Mouse (Mus musculus): ENCODE measurements at regions not wholly inside any gene's neighbourhood (a gene's known extent, or its start where the extent isn't known, plus 50 kb on each side); places are given as distances from the start of the nearest gene placed in this dataset.

DNA sequence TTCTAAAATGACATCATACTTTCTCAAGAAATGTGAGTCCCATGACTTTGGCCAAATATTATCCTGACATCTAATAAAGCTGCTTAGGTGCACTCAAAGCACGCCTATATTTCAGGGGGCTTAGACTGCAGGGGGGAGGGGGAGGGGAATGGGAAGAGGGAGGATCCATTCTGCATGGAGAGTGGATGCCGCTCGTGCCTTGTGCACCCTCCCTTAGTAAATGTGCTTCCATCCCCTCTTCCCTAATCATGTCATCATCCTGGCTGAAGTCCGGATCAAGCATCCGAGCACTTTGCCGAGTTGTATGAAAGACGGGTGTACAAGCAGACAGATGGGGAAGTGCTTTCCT, 207.9 kb upstream of the Tox3 start:
- ATAC-seq = no peak; the same call in 1 of the 2 replicates
- no peaks in the 10 kb centered on the region for H3K36me3 ChIP-seq (ENCODE audit: control insufficient read depth, insufficient read depth)

DNA sequence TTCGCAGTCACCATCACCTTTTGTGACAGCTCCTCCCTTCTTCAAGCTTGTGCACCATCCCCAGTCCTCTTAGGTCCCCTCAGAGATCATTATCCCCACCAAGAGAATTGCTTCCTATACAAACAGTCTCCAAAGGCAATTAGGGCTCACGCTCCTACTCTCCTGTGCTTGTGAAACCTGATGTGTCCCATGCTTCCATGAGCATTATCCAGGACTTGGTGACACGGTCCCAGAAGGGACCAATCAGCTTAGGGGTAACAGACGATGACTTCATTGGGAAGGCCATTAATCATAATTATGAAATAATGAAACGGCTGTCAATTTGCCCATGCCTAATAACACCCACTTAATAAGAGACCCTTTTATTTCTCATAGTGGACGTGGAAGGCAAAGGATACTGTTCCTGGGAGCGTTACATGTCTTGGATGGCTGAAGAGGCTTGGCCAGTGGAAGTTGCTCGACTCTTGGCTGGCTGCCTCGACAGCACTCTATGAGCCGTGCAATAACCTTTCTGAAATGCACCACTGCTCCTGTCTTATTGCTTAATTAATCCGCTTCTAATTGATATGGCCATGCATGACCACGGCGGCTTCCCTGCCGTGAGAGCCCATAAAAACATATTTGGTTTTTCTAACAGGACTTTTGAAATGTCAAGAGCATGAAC, 207.4 kb upstream of the Tox3 start:
- TF ChIP-seq CTCF (IDR thresholded peaks at IDR 0.05; ENCODE audit: low read depth) = no peak
- Histone ChIP-seq H3K9me3 (ENCODE audit: control insufficient read depth) (no peaks in the 10 kb centered on the region), H3K9ac (ENCODE audit: low read depth, low read length) (no peak overlapping the region), H3K4me2 (replicated peaks; ENCODE audit: low read depth) (no peak overlapping the region), H3K36me3 (ENCODE audit: control insufficient read depth, insufficient read depth) (no peaks in the 10 kb centered on the region), H3K4me1 (replicated peaks; ENCODE audit: control insufficient read depth, insufficient read depth, low read length) (no peaks in the 10 kb centered on the region), H3K4me3 (ENCODE audit: low read depth, low read length) (no peak overlapping the region), H3K27ac (ENCODE audit: low read depth, low read length) (no peak overlapping the region), H3K27me3 (replicated peaks; ENCODE audit: control insufficient read depth, insufficient read depth, low read length) (no peaks in the 10 kb centered on the region)
- 79% methylated on average over 14 of the region's 14 CpGs for WGBS
- ATAC-seq = no peak

More for the DNA sequence above, 207.9 kb upstream of the Tox3 start:
- TF ChIP-seq CTCF (IDR thresholded peaks at IDR 0.05; ENCODE audit: low read depth) = no peak
- Histone ChIP-seq H3K27me3 (replicated peaks; ENCODE audit: control insufficient read depth, insufficient read depth, low read length) (no peaks in the 10 kb centered on the region), H3K9me3 (ENCODE audit: control insufficient read depth) (no peaks in the 10 kb centered on the region), H3K4me3 (ENCODE audit: low read depth, low read length) (no peak overlapping the region), H3K4me2 (replicated peaks; ENCODE audit: low read depth) (no peak overlapping the region), H3K9ac (ENCODE audit: low read depth, low read length) (no peak overlapping the region), H3K4me1 (replicated peaks; ENCODE audit: control insufficient read depth, insufficient read depth, low read length) (no peaks in the 10 kb centered on the region), H3K27ac (ENCODE audit: low read depth, low read length) (no peak overlapping the region)
- WGBS = 88% methylated on average over 7 of the region's 7 CpGs

DNA sequence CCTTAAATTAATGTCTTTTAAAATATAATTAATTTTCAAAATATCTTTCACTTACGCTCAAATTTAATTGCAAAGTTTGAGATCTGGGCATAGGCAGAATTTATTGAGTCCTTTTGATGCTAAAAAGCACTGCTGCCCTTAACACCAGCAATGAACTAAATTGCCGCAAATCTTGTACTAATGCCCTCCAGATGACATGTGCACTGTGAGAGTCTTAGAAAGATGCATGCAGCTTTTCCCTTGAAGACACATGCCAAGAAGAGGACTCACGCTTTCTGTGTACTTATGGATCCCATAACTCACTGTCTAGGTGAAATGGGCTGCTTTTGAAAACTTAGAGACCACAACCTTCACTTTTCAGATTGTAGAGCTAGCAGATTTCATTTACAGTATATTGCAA, 199.1 kb upstream of the Tox3 start:
- H3K27ac ChIP-seq (ENCODE audit: low read depth, low read length) = no peak overlapping the region
- no peak for TF ChIP-seq CTCF (IDR thresholded peaks at IDR 0.05; ENCODE audit: low read depth)
- no peak overlapping the region for H3K4me3 ChIP-seq (ENCODE audit: low read depth, low read length)
- no peaks in the 10 kb centered on the region for H3K4me1 ChIP-seq (replicated peaks; ENCODE audit: control insufficient read depth, insufficient read depth, low read length)
- ATAC-seq = no peak
- WGBS = 72% methylated on average over 3 of the region's 3 CpGs
- H3K4me2 ChIP-seq (replicated peaks; ENCODE audit: low read depth) = no peak overlapping the region
- no peaks in the 10 kb centered on the region for H3K9me3 ChIP-seq (ENCODE audit: control insufficient read depth)
- no peak overlapping the region for H3K9ac ChIP-seq (ENCODE audit: low read depth, low read length)
- no peaks in the 10 kb centered on the region for H3K27me3 ChIP-seq (replicated peaks; ENCODE audit: control insufficient read depth, insufficient read depth, low read length)
- no peaks in the 10 kb centered on the region for H3K36me3 ChIP-seq (ENCODE audit: control insufficient read depth, insufficient read depth)

DNA sequence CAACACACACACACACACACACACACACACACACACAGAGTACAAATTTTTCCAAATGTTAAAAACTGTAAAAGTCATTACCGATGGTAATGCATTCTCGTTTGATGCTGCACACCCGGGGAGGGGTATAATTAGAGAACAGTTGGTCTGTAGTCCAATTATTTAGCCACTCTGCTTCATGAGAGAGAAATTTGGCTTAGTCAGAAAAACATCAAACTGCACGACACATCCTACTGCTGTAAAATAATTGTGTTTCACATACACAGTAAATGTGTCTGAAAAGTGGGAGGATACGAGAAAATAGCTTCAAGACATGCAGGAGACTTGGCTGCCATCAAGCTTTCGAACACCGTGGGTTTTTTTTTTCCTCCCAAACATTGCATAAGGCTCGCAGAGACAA, 194.5 kb upstream of the Tox3 start:
- no peak overlapping the region for H3K4me3 ChIP-seq (ENCODE audit: low read depth, low read length)
- no peak overlapping the region for H3K9ac ChIP-seq (ENCODE audit: low read depth, low read length)
- no peaks in the 10 kb centered on the region for H3K27me3 ChIP-seq (replicated peaks; ENCODE audit: control insufficient read depth, insufficient read depth, low read length)
- no peak overlapping the region for H3K4me2 ChIP-seq (replicated peaks; ENCODE audit: low read depth)
- ATAC-seq = no peak
- no peak for TF ChIP-seq CTCF (IDR thresholded peaks at IDR 0.05; ENCODE audit: low read depth)
- H3K27ac ChIP-seq (ENCODE audit: low read depth, low read length) = no peak overlapping the region
- H3K36me3 ChIP-seq (ENCODE audit: control insufficient read depth, insufficient read depth) = no peaks in the 10 kb centered on the region
- no peaks in the 10 kb centered on the region for H3K9me3 ChIP-seq (ENCODE audit: control insufficient read depth)
- no peaks in the 10 kb centered on the region for H3K4me1 ChIP-seq (replicated peaks; ENCODE audit: control insufficient read depth, insufficient read depth, low read length)
- WGBS = 65% methylated on average over 8 of the region's 8 CpGs

DNA sequence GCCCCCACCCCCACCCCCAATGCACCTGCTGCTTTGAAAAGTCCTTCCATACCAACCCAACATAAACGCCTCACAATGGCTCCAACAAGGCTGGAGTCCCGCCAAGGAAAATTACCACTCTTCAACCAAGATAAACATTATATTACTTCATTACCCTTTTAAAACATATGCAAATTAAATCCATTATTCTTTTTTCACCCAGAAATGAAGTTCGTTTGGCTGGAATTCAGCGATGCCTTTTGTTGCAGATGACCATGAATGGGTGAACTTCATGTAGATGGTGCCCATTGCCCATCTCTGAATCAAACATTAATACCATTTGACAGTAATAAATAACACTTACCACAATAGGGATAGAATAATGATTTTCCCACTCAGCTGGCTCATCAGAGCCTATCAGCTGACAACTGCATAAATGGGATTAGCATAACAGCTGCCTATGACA, 188.1 kb upstream of the Tox3 start:
- Histone ChIP-seq H3K27me3 (replicated peaks; ENCODE audit: control insufficient read depth, insufficient read depth, low read length) (no peaks in the 10 kb centered on the region), H3K9ac (ENCODE audit: low read depth, low read length) (no peak overlapping the region), H3K36me3 (ENCODE audit: control insufficient read depth, insufficient read depth) (no peaks in the 10 kb centered on the region), H3K4me1 (replicated peaks; ENCODE audit: control insufficient read depth, insufficient read depth, low read length) (no peaks in the 10 kb centered on the region), H3K4me2 (replicated peaks; ENCODE audit: low read depth) (no peak overlapping the region), H3K9me3 (ENCODE audit: control insufficient read depth) (no peaks in the 10 kb centered on the region), H3K27ac (ENCODE audit: low read depth, low read length) (no peak overlapping the region), H3K4me3 (ENCODE audit: low read depth, low read length) (no peak overlapping the region)
- ATAC-seq = no peak
- TF ChIP-seq CTCF (IDR thresholded peaks at IDR 0.05; ENCODE audit: low read depth) = no peak
- WGBS = 88% methylated on average over 4 of the region's 4 CpGs

DNA sequence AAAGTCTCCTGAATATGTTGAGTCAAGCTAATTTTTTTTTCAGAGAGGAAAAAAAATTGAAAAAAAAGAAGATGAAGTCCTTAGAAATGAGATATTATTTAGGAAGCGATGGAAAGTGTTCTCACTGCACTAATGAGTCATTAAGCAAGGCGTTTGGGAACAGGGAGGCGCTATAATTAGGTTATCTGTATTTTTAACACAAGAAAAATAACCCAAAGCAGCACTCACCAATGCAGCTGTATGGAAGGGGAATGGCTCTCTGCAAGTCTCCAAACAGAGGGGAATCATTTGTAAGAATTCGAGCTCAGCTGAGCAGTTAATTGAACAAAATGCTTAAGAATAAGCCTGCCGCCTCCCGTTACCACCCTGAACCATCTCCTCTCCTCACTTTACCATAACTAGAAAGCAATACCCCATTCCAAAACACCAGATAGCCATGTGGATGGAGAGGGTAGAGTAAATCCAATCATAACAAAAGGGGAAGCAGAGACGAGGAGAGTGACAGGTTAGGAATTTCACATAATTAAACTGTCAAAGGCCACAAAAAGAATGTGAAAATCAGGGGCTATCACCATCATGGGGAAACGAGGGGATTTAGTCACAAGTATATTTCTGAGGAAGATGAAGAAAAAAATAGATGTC, 187.5 kb upstream of the Tox3 start:
- Histone ChIP-seq H3K36me3 (ENCODE audit: control insufficient read depth, insufficient read depth) (no peaks in the 10 kb centered on the region), H3K27me3 (replicated peaks; ENCODE audit: control insufficient read depth, insufficient read depth, low read length) (no peaks in the 10 kb centered on the region), H3K27ac (ENCODE audit: low read depth, low read length) (no peak overlapping the region), H3K9me3 (ENCODE audit: control insufficient read depth) (no peaks in the 10 kb centered on the region), H3K4me3 (ENCODE audit: low read depth, low read length) (no peak overlapping the region), H3K4me1 (replicated peaks; ENCODE audit: control insufficient read depth, insufficient read depth, low read length) (no peaks in the 10 kb centered on the region), H3K9ac (ENCODE audit: low read depth, low read length) (no peak overlapping the region), H3K4me2 (replicated peaks; ENCODE audit: low read depth) (no peak overlapping the region)
- ATAC-seq = no peak
- 74% methylated on average over 8 of the region's 8 CpGs for WGBS
- TF ChIP-seq CTCF (IDR thresholded peaks at IDR 0.05; ENCODE audit: low read depth) = no peak

Measured in intestine, postnatal 0 days (tissue).